Mouse (Mus musculus) layer of hippocampus, adult 9-11 months (tissue): ENCODE measurements around the gene Cdh16.
"Not testable (repeated sequence)": the region's sequence is repeated elsewhere in the genome, so short reads cannot be mapped to it uniquely, and the experiment has no call there.

Experiments used
- DNase-seq: peaks from one replicate; pipeline ENCODE4 v3.0.0; 2022

Cdh16 gene

DNA sequence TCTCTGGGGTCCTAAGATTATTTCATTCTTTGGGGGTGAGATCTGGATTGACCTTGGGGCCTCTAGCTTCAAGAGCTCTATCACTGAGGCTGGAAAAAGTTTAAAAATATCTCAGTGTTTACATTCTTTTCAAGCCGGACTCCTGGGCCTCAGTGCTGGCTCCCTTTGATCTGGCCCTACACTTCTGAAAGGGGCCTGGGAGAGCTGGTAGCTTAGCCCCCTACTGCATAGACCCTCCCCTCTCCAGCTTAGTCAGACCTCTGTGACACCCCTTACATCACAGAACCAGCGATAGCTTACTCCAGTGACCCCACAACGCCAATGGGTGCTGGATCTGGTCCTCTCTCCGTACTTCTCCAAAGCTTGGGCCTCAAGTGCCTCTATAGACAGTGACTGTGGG lies 12.6 kb downstream of the Cdh16 start:
- no peak for DNase-seq

- no peak for DNase-seq
Measured at GRCm38 (mm10) chr8:104610185-104610766, 13.9 kb downstream of the Cdh16 start.

GRCm38 (mm10) chr8:104609222-104609621 lies 15.0 kb downstream of the Cdh16 start:
- DNase-seq, result no peak

- no peak for DNase-seq
Measured at GRCm38 (mm10) chr8:104607944-104608343, 16.3 kb downstream of the Cdh16 start.

GRCm38 (mm10) chr8:104606329-104606728 lies 17.9 kb downstream of the Cdh16 start:
- no peak for DNase-seq

- no peak for DNase-seq
Measured at GRCm38 (mm10) chr8:104603245-104603593, 21.0 kb downstream of the Cdh16 start.

GRCm38 (mm10) chr8:104602468-104603244 lies 21.5 kb downstream of the Cdh16 start:
- DNase-seq, result peak; percentile 87

DNA sequence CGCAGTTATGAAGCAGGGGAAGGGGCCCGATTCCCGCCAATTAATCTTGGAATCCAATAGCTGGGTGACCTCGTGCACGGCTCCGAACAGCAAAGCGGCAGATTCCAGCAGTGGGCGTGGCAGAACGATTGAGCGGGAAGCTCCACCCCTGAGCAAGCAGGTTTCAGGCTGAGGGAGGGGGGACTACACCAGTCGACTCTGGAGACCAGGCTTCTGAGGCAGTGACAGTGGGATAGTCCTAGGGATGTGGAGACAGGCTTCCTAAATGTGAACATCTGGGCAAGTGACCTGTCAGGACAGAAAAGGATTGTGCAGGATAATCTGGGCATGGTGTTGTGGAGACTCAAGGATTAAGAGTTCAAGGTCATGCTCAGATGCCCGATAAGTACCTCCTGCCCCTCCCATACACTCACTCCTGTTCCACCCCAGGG lies 22.2 kb downstream of the Cdh16 start:
- DNase-seq, result no peak

GRCm38 (mm10) chr8:104601386-104601785 lies 22.8 kb downstream of the Cdh16 start:
- no peak for DNase-seq

DNA sequence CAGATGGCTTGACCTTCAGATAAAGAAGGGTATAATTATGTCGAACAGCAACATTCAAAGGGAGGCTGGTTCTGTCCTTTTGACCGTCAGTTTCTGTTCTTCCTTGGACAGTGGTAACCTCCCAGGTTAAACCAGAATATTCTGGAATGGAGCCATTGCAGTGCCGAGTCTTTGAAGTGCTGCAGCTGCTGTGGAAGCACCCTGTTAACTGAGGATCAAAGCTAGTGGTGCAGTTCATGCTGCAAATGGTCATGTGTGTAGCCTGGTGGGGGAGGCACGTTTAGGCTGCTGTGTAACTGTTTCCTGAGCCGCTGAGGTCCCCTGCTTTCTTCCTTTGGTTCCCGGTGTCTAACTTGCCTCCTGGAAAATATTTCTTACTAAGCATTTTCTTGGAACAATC lies 25.7 kb downstream of the Cdh16 start:
- DNase-seq, result no peak

GRCm38 (mm10) chr8:104597656-104598055 lies 26.5 kb downstream of the Cdh16 start:
- no peak for DNase-seq

GRCm38 (mm10) chr8:104595773-104596536 lies 28.2 kb downstream of the Cdh16 start:
- DNase-seq, result no peak

GRCm38 (mm10) chr8:104594611-104595362 lies 29.4 kb downstream of the Cdh16 start:
- no peak for DNase-seq

DNA sequence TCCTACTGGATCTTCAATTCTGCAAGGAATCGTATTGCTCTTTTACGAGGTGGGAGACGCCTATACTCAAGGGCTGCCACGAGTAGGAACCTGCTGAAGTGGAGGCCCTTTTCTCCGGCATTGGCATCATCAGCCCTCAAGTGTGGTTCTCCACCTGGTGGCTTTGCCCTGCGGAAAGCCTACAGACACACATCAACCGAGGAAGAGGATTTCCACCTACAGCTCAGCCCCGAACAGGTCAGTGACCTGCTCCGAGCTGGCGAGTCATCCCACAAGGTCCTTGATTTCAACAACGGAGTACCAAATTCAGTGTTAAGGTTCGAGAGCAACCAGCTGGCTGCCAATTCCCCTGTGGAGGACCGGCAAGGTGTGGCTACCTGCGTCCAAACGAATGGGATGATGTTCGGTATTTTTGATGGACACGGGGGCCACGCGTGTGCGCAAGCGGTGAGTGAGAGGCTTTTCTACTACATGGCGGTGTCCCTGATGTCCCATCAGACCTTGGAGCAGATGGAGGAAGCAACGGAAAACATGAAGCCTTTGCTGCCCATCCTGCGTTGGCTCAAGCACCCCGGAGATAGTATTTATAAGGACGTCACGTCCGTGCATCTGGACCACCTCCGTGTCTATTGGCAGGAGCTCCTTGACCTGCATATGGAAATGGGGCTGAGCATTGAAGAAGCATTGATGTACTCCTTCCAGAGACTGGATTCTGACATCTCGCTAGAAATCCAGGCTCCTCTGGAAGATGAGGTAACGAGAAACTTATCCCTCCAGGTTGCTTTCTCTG lies 30.5 kb downstream of the Cdh16 start:
- DNase-seq, result no peak

GRCm38 (mm10) chr8:104592566-104592965 lies 31.6 kb downstream of the Cdh16 start:
- DNase-seq, result no peak

DNA sequence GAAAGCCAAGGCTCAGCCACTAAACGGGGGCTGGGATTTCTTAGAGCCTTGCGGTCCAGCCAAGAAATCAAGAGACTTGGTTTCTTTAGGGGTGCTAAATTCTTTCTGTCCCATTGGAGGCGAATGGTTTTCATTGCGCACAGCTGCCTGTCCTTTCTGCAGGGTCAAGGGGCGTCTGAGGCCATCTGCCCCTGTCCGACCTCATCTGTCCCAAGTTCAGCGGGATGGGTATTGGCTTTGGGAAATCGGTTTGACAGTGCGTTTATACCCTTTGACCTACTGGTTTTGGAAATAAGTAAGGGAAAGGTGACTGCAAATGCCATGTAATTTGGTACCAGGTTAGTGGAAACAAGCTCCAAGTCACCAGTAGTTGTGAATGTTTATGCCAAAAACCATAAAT lies 32.3 kb downstream of the Cdh16 start:
- DNase-seq, result no peak

GRCm38 (mm10) chr8:104591133-104591834 lies 32.9 kb downstream of the Cdh16 start, which contains the start of gene Pdp2:
Gene Pdp2 (plus strand): TSS chr8:104591451.
- peak; percentile 94 for DNase-seq

DNA sequence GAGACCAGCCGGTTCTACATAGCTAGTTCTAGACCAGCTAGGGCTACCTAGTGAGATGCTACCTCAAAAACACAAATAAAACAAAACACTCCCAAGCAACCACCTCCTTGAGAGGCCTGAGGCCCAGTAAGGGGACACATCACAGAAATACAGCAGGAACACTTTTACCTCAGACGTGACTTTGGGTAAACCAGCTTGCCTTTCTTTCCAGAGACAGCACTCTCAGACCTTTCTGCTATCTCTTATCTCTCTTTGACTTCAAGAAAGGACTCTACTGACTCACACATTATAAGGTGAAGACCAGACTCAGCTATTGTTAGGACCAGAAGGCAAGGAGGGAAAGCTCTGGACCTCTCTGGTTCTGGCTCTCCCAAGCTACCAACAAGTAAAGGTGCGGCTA lies 33.9 kb downstream of the Cdh16 start:
- no peak for DNase-seq

- DNase-seq, result no peak
Measured at GRCm38 (mm10) chr8:104584522-104584921, 39.7 kb downstream of the Cdh16 start.

GRCm38 (mm10) chr8:104577606-104578005 lies 46.6 kb downstream of the Cdh16 start:
- not testable (repeated sequence) for DNase-seq

- no peak for DNase-seq
Measured at GRCm38 (mm10) chr8:104576820-104577219, 47.4 kb downstream of the Cdh16 start.
